Mouse (Mus musculus): ENCODE measurements around the gene Muc3.
"Not testable (repeated sequence)": the region's sequence is repeated elsewhere in the genome, so short reads cannot be mapped to it uniquely, and the experiment has no call there.

Gene Muc3

GRCm38 (mm10) chr5:137121280-137121679 is 27.8 kb downstream of the Muc3 start:
- no peak for DNase-seq

- no peak for DNase-seq
Observed at GRCm38 (mm10) chr5:137118878-137119277, 30.2 kb downstream of the Muc3 start.

GRCm38 (mm10) chr5:137117994-137118393 is 31.1 kb downstream of the Muc3 start:
- DNase-seq: not testable (repeated sequence)

GRCm38 (mm10) chr5:137116987-137117386 is 32.1 kb downstream of the Muc3 start:
- no peak for DNase-seq

GRCm38 (mm10) chr5:137115866-137116847 is 33.0 kb downstream of the Muc3 start, which contains the start of gene Trim56:
TSS of gene Trim56 (minus strand) at chr5:137116209.
- DNase-seq: peak; percentile 83 to 85

- no peak for DNase-seq
Observed at GRCm38 (mm10) chr5:137114891-137115561, 34.1 kb downstream of the Muc3 start.

- DNase-seq: peak in 1 of 2 experiments; percentile 28
Observed at GRCm38 (mm10) chr5:137111542-137112408, 37.3 kb downstream of the Muc3 start.

- DNase-seq: no peak
Observed at GRCm38 (mm10) chr5:137110863-137111262, 38.3 kb downstream of the Muc3 start.

- DNase-seq: peak in 1 of 2 experiments; percentile 36
Observed at GRCm38 (mm10) chr5:137109941-137110593, 39.1 kb downstream of the Muc3 start.

GRCm38 (mm10) chr5:137108111-137108510 is 41.0 kb downstream of the Muc3 start:
- no peak for DNase-seq

- DNase-seq: no peak
Observed at GRCm38 (mm10) chr5:137107670-137108069, 41.5 kb downstream of the Muc3 start.

- peak; percentile 70 to 76 for DNase-seq
Observed at GRCm38 (mm10) chr5:137107024-137107423, 42.1 kb downstream of the Muc3 start.

- DNase-seq: no peak
Observed at GRCm38 (mm10) chr5:137106434-137106833, 42.7 kb downstream of the Muc3 start.

- DNase-seq: no peak
Observed at GRCm38 (mm10) chr5:137103969-137104368, 45.2 kb downstream of the Muc3 start.

- DNase-seq: peak; percentile 51 to 60
Observed at GRCm38 (mm10) chr5:137102575-137103522, 46.3 kb downstream of the Muc3 start.

- DNase-seq: no peak
Observed at GRCm38 (mm10) chr5:137102078-137102477, 47.0 kb downstream of the Muc3 start.

GRCm38 (mm10) chr5:137100660-137101059 is 48.5 kb downstream of the Muc3 start:
- no peak for DNase-seq

- DNase-seq: no peak
Observed at GRCm38 (mm10) chr5:137098418-137098817, 50.7 kb downstream of the Muc3 start.

GRCm38 (mm10) chr5:137096037-137096436 is 53.1 kb downstream of the Muc3 start:
- DNase-seq: no peak

- no peak for DNase-seq
Observed at GRCm38 (mm10) chr5:137095135-137095534, 54.0 kb downstream of the Muc3 start.

GRCm38 (mm10) chr5:137093720-137094119 is 55.4 kb downstream of the Muc3 start:
- no peak for DNase-seq

Measured in thymus, postnatal 36 days (tissue).